Mouse (Mus musculus) kidney, postnatal 10 days (tissue): ENCODE data around the gene Fam196b.
A peak's percentile ranks its signal among the peaks of the same experiment; 100 is the strongest.

ENCODE experiments used
- DNase-seq: peaks from one replicate; pipeline ENCODE4 v3.0.0; 2021; ENCODE audit warnings: mixed read lengths

Gene Fam196b

DNA sequence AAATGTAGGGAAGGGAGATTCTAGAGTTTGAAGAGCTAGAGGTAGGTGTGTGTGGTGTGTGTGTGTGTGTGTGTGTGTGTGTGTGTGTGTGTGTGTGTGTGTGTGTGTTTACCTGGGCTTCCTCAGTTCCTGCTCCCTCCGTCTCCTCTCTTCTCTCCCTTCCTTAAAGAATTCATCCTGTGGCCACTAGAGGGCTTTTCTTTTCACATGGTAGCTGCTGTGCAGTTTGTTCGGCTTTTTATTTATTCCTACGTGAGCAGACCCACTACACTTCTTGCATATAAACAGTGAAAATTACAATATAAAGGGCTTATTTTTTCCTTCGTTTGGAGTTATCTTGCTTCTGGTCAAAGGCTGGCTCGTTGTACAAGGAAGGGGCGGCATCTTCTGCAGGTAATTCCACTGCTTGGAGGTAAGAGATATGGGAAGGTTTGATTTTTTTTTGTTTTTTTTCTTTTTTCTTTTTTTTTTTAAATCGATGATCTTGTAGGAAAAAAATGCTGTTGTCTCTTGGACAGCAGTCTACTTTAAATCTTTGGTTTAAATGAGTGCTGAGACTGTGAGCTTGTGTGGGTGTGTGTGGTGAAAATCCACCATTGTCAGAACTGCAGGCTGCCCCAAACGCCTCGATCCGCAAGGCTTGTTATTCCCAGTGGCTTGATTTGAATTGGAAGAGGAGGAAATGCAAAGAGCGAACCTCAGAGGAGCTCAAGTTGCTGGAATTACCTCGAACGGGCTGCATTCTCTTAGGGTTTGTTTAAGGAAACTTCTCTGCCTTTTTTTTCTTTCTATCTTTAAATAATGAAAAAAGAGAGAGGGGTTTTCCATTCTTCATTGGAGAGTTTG, at the start of gene Fam196b:
Gene Fam196b, plus strand, starts transcription at position 289 of the 846 bp plus-strand sequence.
- peak; percentile 23 for DNase-seq

DNA sequence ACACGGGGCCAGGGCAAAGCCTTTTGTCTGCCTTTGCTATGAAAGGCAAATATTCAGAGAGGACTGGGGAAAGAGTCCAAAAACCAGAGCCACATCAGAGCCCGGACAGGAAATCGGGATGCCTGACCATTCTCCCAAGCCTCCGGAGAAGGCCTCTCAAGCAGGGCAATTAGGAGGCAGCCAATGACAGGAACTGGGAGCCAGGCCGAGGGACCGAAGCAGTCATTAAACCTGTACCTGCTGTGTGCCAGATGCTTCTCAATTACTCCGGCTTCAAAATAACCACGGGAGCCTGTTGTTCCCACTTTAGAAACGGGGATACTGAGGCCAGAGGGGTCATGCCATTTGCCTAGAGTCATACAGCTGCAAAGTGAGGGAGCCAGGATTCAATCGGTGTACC, 42.6 kb upstream of the Fam196b start:
- no peak for DNase-seq

DNA sequence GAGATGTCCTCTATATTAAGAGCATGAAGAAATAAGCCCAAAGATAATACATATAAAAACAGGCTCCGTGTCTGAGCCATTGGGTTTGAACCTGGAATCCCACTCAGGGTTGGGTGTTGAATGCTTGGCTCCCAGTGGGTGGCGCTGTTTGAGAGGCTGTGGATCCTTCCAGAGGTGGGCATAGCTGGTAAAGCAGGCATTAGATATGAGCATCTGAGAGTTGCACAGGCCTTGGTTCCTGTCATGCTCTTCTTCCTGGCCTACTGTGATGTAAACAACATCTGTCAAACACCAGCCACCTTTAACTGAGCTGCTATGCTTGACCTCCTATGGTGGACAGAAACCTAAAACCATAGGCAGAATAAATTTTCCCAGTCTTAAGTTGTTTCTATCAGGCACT, 38.7 kb upstream of the Fam196b start:
- DNase-seq = peak; percentile 6

DNA sequence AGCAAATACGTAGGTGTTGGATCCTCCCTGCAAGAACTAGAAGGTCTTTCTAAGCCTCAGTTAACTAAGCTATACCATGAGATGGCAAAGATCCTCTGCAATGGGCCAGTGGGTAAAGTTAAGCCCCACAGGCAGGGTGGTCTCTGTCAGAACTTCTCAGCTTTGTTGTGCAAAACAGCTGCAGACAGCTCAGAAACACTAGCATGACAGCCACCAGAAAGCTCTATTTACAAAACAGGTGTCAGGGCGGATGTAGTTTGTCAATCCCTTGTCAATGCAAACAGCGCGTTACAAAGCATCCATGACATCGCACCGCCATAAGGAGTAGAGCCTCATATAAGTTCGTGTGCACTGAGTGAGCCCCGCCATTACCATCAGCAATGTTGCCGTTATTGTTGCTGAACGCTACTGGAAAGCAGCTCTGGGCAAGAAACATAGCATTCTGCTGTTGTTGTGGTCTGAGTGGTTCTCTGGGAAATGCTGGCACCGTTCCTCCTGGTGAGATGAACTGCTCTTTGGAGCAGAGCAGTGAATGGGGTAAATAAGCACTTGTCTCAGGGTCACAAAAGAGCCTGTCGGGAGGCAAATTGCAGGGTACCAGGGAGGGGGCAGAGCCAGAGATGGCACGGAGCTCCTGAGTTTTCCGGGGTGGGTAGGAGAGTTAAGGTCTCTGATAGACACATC, 38.1 kb upstream of the Fam196b start:
- DNase-seq = no peak

DNA sequence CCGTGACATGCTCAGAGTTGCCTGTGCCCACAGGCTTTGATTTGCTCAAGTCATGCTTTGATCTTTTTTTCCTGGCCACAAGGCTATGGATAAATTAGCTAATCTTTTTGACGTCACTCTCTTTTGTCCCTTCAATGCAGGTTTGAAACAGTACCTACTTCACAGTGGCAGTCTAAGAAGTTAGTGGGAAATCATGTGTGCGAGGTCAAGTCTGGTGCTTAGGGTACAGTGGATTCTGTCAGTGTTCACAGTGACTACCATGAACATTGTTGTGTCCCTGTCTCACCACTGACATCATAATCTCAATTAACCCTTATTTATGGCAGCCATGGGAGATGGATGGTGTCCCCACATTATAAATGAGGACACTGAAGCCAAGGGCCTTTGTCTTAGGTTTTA, 37.6 kb upstream of the Fam196b start:
- no peak for DNase-seq

DNA sequence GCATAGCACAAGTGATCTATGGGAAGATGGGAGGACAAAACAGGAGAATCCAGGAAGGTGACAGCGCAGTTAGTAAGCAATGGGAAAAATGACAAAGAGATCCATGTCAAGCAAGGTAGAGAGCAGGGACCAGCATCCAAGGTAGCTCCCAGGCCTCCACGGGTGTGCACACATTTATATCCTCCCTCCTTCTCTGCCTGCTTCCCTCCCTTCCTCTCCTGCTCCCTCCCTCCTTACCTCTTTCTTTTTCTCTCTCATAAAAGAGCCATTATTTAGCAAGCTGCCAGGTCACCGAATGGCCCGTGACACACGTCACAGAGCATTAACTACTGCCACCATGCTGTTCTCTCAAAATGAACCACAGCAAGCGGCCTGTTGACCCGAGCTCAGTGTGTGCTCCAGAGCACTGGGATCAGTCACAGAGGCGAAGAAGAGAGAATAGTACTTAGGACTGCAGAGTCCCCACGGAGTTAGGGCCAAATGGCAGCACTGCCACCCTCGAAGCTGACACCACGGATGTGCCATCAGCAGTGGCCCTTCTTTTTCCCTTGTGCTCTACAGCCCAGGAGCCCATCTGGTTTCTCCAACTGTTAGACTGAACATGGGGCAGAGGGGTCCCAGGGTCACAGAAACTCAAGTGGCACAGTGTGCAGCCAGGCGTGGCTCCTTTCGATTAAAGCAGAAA, 30.4 kb upstream of the Fam196b start:
- no peak for DNase-seq

DNA sequence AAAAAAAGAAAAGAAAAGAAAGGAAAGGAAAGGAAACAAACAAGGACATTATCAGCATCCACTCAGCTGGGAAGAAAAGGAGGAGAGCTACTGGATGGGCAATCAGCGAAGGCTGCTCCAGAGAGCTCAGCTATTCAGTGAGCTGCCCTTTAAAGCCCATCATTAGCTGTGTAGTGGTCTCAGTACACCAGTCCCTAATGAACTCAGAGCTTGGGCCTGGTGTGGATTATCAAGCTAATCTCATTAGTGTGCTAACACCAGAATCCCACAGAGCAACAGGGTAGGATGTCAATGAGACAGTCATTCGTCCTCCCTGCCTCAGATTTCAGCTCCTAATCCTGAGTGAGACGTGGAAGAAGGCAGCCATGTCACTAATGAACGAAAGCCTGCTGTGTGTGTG, 24.4 kb upstream of the Fam196b start:
- no peak for DNase-seq

DNA sequence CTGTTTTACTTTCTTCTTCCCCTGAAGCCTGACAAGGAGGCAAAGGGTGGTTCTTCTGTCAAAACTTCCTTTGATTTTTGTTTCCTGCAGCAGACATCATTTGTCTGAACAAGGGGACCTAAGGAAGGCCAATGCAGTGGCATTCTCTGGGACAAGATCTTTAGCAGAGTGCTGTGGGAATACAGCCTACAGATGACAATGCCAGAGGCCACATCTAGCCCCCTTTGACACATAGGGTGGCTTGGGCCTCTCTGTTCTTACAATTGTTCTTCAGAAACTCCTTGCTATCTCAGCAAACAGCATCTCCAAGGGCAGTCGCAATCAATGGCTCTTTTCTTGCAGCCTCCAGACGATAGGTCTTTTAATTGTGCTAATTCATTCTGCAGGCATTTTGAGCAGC, 23.9 kb upstream of the Fam196b start:
- no peak for DNase-seq

DNA sequence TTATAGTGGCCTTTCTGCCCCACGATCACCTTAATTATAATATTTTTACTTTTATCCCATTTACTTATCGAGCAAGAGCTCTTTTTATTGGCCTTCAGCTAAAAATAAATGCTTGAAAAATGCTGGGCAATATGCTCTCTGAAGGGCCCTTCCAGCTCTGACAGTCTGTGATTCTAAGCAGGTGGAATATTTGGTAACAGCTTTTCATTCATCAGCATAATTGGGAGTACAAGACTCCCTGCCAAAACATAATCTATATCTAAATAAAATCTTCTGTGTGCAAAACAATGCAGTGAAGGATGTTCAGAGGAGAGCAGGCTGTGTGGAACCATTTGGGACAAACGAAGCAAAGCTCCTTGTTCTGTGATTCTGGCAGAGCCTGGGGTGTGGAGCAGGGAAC, 23.3 kb upstream of the Fam196b start:
- DNase-seq = no peak

DNA sequence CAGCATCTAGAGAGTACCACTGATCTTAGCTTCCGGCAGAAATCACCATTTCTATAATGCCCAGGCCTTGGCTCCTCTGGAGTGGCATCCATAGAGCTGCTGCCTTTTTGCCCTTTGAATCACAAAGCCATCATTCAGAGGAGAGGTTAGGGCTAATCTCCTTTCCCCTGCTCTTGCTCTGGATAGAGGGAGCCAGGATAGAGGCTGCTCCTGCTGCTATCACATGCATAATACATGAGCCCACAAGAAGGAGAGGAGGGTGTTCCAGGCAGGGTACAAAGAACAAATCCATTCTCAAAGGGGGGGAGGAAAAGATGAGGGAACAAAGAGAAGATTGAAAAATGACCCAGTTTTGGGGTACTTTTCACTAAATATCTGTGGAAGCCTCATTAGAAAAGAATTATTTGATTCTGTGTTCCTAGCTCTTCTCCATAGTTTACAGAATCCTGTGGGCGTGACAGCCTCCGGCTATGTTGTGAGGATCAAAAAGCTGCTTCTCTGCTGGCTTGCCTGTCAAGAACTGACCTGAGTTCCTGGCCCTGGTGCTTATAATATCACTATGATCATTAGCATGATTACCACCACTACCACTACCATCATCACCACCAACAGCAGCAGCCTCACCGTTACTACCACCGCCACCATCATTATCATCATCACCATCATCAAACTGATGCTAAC, 16.8 kb upstream of the Fam196b start:
- DNase-seq = no peak

DNA sequence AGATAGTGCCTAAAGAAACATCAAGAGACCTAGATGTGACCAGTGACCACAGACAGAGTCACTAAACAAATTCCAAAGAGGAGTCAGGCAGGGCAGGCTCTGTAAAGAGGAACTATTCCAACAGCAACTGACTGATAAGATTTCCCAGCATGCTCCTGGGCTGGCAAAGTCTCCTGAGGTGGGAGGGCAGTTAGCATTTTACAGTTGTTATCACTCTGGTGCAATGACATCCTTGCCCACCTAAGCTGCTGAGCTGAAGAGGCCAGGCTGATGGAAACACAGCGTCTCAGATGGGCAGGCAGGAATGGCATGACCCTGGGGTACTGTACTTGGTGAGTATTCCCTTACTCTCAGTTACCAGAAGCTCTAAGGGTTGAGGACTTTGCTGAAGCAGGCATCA, 15.1 kb upstream of the Fam196b start:
- DNase-seq = no peak

DNA sequence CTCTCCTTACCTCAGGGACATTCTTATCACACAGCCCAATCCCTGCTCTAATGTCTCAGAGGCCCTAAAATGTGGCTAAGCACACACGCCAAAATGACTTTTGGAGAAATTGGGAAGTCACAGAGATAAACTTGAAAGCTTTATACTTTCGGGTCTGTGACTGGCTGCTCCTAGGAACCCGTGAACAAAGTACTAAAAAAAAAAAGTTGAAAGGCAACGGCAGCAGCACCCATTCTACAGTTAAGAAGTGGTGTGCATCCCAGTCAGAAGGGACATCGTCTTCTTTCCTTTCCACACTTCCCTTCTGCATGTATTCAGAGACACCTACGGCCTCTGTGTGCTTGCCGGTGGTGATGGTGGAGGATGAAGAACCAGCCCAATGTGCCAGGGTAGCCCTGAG, 14.6 kb upstream of the Fam196b start:
- DNase-seq = no peak

DNA sequence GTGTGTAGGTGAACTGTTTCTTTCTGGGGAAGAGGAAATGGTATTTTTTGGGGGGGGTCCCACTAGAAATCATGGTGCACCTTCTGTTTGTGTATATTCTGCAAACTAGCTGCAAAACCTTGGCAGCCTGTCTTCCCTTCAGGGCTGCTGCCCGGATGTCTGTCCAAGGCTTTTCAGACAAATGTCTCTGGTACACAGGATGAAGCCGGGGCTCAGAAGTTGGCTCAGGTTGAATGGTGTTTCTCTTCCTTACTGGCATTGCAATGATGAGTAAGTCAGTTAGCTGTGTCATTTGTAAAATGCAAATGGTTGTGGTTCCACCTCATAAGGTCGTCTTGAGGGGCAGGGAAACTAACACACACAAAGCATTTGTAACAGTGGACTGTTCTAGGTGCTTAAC, 8.4 kb upstream of the Fam196b start:
- no peak for DNase-seq

DNA sequence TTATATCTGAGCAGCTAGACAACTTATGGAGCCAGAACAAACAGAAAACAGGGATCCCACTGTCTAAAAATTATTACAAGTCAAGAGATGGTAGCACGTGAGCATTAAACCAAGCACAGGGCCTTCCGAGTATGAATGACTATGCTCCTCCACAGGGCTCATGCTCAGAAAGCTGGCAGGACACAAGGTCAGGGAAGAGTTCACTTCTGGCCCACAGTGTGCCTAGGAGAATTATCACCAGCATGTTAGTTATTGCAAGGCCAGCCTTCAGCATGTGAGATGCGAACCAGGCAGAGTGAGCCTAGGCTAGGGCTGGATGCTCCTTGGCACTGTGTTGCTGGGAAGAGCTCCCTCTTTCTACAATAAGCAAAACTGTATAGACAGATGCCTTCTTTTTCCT, 5.9 kb upstream of the Fam196b start:
- no peak for DNase-seq

DNA sequence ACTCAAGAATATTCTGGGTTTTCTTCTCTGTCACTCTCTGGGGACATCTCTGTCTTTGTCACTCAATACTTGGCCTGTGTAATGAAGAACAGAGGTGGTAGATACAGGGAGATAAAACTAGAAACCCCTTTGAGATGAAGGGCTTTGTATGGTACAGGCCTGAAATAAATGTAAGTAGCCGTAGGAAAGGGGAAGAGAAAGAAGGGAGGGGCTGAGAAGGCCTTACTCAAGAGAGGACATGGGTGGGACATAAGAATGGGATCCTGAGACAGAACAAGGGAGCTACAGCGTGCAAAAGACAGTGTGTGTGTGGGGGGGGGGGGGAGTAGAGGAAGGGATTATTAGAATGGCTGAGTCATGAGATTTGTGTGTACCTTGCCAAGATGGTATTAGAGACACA, 5.3 kb upstream of the Fam196b start:
- DNase-seq = no peak

DNA sequence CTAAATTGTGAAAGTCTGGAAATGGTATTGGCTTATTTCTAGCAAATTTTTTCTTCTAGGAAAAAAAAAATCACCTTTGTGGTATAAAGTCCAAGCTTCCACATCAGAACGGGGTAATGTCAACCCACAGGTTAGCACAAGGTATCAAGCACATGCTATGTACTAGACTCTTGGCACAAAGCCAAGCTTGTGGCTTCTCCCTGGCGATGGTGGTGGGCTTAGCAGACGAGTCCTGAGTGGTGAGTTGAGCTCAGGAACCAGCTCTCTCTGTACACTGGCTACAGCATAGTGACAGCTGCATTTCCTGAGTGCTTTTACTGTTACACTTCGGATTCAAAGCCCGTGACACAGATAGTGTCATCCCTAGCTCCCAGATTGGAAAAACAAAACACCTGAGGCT, 2.9 kb upstream of the Fam196b start:
- DNase-seq = no peak

DNA sequence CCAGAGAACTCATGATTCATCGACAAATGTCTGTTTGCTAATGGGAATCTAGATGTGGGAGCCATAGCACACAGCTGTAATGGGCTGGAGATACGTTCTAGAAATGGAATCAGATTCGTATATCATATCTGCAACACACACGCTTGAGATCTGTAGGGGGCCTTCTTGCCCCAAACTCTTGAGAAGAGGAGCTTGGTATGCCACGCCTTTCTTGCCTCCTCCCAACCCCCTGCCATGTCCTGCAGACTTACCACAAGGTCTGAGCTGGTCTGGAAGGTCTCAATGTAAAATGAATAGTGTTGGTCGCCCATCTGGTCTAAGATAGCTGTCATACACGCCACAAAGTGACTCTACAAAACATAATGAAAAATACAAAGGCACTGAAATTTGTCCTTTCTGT, 2.4 kb upstream of the Fam196b start:
- DNase-seq = no peak

DNA sequence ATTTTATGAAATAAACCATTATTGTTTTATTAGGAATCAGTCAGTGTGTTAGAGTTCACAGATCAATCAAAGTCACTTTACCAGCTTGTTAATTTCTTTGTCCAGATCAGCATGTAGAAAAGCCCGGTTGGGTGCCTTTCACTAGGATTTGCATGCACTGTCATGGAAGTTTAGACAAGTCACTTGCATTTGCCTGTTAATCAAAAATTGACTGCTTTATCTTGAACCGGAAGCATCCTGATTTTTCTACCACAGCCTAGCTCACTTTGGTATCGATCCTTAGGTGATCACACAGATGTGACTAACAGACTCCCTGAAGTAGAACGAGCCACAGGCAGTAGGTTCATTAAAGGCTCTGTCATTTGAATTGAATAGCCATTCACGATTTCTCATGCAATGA, 761 bp downstream of the Fam196b start:
- no peak for DNase-seq

DNA sequence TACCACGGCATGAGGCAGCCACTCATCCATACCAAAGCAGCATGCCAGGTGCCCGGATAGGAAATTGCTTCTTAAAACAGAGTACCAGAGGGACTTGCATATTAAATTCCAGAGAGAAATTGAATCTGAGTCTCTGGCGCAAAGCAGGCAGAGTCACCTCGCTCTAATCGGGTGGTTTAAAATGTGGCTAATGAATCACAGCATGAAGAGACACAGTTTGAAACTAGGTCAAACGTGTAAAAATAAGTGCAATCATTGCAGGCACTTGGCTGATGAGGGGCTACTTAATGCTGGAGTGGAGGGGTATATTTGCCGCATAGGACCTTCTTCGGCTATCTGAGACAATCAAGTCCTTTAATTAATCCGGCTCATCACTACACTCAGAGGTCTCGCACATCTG, 1.6 kb downstream of the Fam196b start:
- no peak for DNase-seq

DNA sequence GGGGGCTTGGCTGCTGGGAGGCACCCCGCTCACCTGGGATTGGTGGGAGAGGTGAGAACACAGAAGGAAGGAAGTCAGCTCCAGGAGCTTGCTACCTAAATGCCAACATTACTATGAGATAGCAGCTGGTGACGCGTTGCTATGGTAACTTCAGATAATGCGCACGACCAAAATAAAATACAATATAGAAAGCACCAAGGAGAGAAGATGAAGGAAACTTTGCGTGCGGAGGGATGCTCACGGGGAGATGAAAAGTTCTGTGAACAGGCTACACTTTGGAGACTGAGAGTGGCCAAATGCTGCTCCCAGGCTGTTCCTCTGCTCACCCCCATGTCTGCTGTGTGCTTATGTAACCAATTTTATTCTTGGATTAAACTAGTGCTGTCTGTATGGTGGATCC, 2.4 kb downstream of the Fam196b start:
- no peak for DNase-seq

DNA sequence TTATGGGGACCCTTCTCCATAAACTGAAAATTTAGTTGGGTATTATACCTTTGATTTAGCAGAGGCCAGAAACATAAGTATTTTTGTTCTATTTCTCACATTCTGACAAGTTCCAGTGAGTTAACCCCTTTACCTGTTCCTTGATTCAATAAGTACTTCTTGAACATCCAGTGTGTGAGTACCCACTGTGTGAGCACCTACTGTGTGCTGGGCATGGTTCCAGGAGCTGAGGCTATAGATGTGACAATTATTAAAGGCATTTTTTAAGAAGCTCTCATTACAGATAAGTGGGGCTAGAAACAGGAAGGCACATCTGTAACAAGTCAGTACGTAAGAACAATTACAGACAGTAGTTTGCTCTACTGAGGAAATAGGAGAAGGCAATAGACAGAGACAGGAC, 4.7 kb downstream of the Fam196b start:
- no peak for DNase-seq

DNA sequence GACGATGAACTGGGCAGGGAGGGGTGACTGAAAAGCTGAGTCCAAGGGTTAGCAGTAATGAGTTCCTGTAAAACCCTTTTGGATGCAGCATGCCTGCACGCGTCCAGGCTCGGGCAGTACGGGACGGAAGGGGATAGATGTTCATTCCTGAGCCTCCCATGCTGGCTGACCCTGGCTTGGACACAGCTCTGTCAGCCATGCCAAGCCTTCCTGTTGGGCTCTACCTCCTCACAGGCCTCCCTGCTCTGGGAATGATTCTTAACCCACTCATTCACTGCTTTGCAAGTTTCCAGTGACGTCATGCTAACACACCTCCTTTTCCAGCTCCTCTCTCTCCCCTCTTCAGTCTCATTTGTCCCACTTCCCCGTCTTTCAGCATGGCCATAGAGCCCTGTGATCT, 9.0 kb downstream of the Fam196b start:
- no peak for DNase-seq

DNA sequence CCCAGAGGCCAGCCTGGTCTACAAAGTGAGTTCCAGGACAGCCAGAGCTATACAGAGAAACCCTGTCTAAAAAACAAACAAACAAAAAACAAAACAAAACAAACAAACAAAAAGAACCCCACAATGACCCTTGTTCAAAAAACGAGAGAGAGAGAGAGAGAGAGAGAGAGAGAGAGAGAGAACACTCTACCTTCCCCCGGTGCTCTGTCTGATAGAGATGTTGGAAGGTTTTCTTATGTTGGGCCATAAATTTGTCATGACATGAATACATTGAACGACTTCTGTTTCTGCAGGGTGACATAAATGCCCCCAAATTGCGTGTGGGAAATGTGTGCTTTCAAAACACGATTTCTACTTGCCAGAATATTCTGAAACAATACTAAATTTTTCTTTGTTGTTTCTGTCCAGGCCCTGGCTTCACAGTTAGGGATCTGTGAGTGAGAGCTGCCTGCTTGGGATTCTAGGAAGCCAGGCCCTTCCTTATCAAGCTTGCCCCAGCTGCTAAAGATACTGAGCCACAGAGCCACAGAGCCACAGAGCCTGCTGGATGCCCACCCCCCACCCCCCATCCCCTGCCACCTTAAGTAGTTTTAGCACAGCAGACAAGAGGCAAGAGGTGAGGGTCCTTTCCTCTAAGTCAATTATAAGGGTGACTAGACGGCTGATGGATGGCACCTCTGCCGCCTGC, 17.9 kb downstream of the Fam196b start:
- DNase-seq = no peak
